9 mouse cellular contexts compared by ENCODE assay signal in the genomic region with DNA sequence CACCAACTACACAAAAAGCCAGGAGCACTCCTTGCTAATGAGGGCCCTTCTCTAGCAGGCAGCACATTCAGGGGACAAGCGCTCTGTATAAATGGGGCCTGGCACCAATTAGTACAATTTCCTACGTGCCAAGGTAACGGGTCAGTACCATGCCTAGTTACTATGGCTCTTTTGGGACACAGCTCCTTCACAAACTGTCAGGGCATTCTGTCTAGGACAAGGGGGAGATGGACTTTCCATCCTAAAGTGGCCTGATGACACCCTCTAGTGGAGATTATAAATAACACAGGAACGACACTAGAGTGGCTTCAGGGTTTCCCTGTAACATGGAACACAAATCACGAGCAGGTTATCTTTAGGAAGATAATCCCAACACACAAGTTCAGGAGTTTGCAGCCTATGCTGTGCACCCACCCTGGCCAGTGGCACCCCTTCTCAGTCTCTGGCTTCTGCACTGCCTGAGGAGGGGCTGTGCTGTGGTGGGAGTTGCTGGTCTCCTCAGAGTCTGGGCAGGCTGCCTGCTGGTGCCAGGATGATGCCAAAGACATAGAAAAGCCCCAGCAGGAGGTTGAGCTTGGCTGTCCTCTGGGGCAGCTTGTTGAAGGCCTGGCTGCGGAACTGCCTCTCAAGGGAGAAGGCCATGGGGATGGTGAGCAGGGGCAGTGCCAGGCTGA. TPM values are rescaled to one million over a fixed set of nuclear protein-coding genes. Genes with fewer than 3 reads are reported as not detected.
A peak's percentile ranks its signal among the peaks of the same experiment; 100 is the strongest.
DNase-seq lines count a peak whose midpoint lies in the region; ATAC-seq lines count a peak whose summit lies in the region.
"Had no signal": no experiment of that assay in that cellular context is flagged by ENCODE, and none has a peak within 500 bp of the region (broad histone marks: within the 10 kb centered on the region; RNA-seq: fewer than 3 reads in every experiment).

No protein-coding gene starts in this region.

- H3K4me1 ChIP-seq in intestine, embryonic 14.5 days (replicated peaks; ENCODE audit: control insufficient read depth, insufficient read depth, low read length) = no peaks in the 10 kb centered on the region
- no peaks in the 10 kb centered on the region for H3K4me1 ChIP-seq in intestine, embryonic 15.5 days (replicated peaks)

- peaks cover 27% of the 10 kb centered on the region for H3K36me3 ChIP-seq in intestine, embryonic 14.5 days (ENCODE audit: control insufficient read depth, insufficient read depth, low read length)
- peaks cover 4% of the 10 kb centered on the region; the same call in 1 of the 2 replicates for H3K36me3 ChIP-seq in intestine, embryonic 15.5 days

- no peak overlapping the region for H3K9ac ChIP-seq in intestine, embryonic 14.5 days (ENCODE audit: low read length)
- H3K9ac ChIP-seq in intestine, embryonic 15.5 days = no peak overlapping the region

- DNase-seq in intestine, embryonic 14.5 days (ENCODE audit: low spot score) = peak; percentile 52
- DNase-seq in cerebellum, adult 11-12 months = peak; percentile 51
- DNase-seq in frontal cortex, postnatal 14 days (ENCODE audit: low spot score in 2 of 2) = peak; percentile 52 to 65
- no peak for DNase-seq in lung, postnatal 4 days

- no peak overlapping the region for H3K27ac ChIP-seq in intestine, embryonic 14.5 days (ENCODE audit: low read depth)
- no peak overlapping the region for H3K27ac ChIP-seq in intestine, embryonic 15.5 days

- WGBS in intestine, embryonic 14.5 days = 77% methylated on average over 6 of the region's 6 CpGs
- WGBS in intestine, embryonic 15.5 days = 72% methylated on average over 6 of the region's 6 CpGs

- no peak overlapping the region for H3K4me3 ChIP-seq in intestine, embryonic 14.5 days (ENCODE audit: low read depth, low read length)
- no peak overlapping the region for H3K4me3 ChIP-seq in intestine, embryonic 15.5 days (replicated peaks)
- H3K4me3 ChIP-seq: megakaryocyte, embryonic 14.5 days had no signal

- no peaks in the 10 kb centered on the region for H3K9me3 ChIP-seq in intestine, embryonic 14.5 days (ENCODE audit: control insufficient read depth, low read length)
- no peaks in the 10 kb centered on the region for H3K9me3 ChIP-seq in intestine, embryonic 15.5 days
- H3K9me3 ChIP-seq: megakaryocyte, embryonic 14.5 days had no signal

- no peak for ATAC-seq in intestine, embryonic 14.5 days (replicated peaks; ENCODE audit: low FRiP score, low TSS enrichment, low read depth)
- no peak for ATAC-seq in intestine, embryonic 15.5 days
- ATAC-seq in megakaryocyte progenitor cell, adult 5-6 weeks (replicated peaks; ENCODE audit: poor library complexity) = peak; percentile 40; the same call in 1 of the 2 replicates
- ATAC-seq in CD4-positive, CD25-positive, alpha-beta regulatory T cell, adult 4 months = no peak
- ATAC-seq in activated CD4-positive, CD25-positive, alpha-beta regulatory T cell, adult 4 months = no peak

- H3K27me3 ChIP-seq in intestine, embryonic 14.5 days (replicated peaks; ENCODE audit: control insufficient read depth, insufficient read depth, low read length) = no peaks in the 10 kb centered on the region
- H3K27me3 ChIP-seq in intestine, embryonic 15.5 days (replicated peaks) = no peaks in the 10 kb centered on the region
- H3K27me3 ChIP-seq: megakaryocyte, embryonic 14.5 days had no signal

- no peak overlapping the region for H3K4me2 ChIP-seq in intestine, embryonic 14.5 days (ENCODE audit: low read length)
- H3K4me2 ChIP-seq in intestine, embryonic 15.5 days (replicated peaks) = no peak overlapping the region

RNA-seq across cellular contexts. Expression of gene Ubiad1, which starts 8.8 kb away (rescaled TPM):
- polyA plus RNA-seq in intestine, embryonic 14.5 days (2014; fragmentation: Nextera tagmentation; extraction: Ambion mirVana) = 17.1 and 18.8 TPM in 2 replicates
- 22.0 and 22.7 TPM in 2 replicates for polyA plus RNA-seq in intestine, embryonic 15.5 days (2015; fragmentation: Nextera tagmentation; extraction: Ambion mirVana)
- 10.8 and 12.7 TPM in 2 replicates for total RNA-seq in megakaryocyte progenitor cell, adult 5-6 weeks (2015)
- total RNA-seq in megakaryocyte progenitor cell, adult 5-6 weeks (2017) = 11.3 TPM in 2 replicates
- 10 to 100 TPM in 1 of 2 experiments, 1 to 10 TPM in 1; 8.7 to 12.9 TPM for polyA plus RNA-seq in CD4-positive, CD25-positive, alpha-beta regulatory T cell, adult 4 months (2017; shearing (Covaris generic))
- polyA plus RNA-seq in activated CD4-positive, CD25-positive, alpha-beta regulatory T cell, adult 4 months (2017; shearing (Covaris generic)) = 1 to 10 TPM; 7.4 to 8.4 TPM

RNA-seq across cellular contexts. Expression of gene Mtor, which starts 12.6 kb away (rescaled TPM):
- polyA plus RNA-seq in intestine, embryonic 14.5 days (2014; fragmentation: Nextera tagmentation; extraction: Ambion mirVana) = 19.1 and 20.8 TPM in 2 replicates
- polyA plus RNA-seq in intestine, embryonic 15.5 days (2015; fragmentation: Nextera tagmentation; extraction: Ambion mirVana) = 11.6 and 12.7 TPM in 2 replicates
- total RNA-seq in megakaryocyte progenitor cell, adult 5-6 weeks (2015) = 23.2 and 23.5 TPM in 2 replicates
- total RNA-seq in megakaryocyte progenitor cell, adult 5-6 weeks (2017) = 14.7 and 17.9 TPM in 2 replicates
- polyA plus RNA-seq in CD4-positive, CD25-positive, alpha-beta regulatory T cell, adult 4 months (2017; shearing (Covaris generic)) = 10 to 100 TPM in 1 of 2 experiments, 1 to 10 TPM in 1; 7.9 to 13.0 TPM
- 10 to 100 TPM; 11.3 to 11.5 TPM for polyA plus RNA-seq in activated CD4-positive, CD25-positive, alpha-beta regulatory T cell, adult 4 months (2017; shearing (Covaris generic))

Comparison
In these comparisons a context has a peak if more than half of its experiments do, and no peak if none do; other contexts are left out.
1. DNase-seq: peak in intestine, embryonic 14.5 days (single experiment), cerebellum, adult 11-12 months (single experiment) and frontal cortex, postnatal 14 days (2 of 2); none in lung, postnatal 4 days (0 of 2).